Mouse (Mus musculus): Measurements from ENCODE around the gene Pgd.

- no peak for TF ChIP-seq POLR2A (IDR thresholded peaks at IDR 0.05; ENCODE audit: control insufficient read depth, extremely low read depth, insufficient read depth, low read length, poor library complexity)
- no peak for TF ChIP-seq CTCF (IDR thresholded peaks at IDR 0.05; ENCODE audit: borderline replicate concordance, control insufficient read depth, extremely low read depth, insufficient read depth, low read length, poor library complexity)
These were observed 9.1 kb downstream of the Pgd start for GRCm38 (mm10) chr4:149157415-149157973.

Data from thymus, adult 2 months (tissue).